Mouse (Mus musculus) heart, adult 9 months (tissue): ENCODE data around the gene Rnase13.

Source experiments
- DNase-seq, 2 experiments: peaks; one replicate each; pipeline ENCODE4 v3.0.0; 2022; ENCODE audit warnings: low spot score in 2 of 2

The Rnase13 gene

DNA sequence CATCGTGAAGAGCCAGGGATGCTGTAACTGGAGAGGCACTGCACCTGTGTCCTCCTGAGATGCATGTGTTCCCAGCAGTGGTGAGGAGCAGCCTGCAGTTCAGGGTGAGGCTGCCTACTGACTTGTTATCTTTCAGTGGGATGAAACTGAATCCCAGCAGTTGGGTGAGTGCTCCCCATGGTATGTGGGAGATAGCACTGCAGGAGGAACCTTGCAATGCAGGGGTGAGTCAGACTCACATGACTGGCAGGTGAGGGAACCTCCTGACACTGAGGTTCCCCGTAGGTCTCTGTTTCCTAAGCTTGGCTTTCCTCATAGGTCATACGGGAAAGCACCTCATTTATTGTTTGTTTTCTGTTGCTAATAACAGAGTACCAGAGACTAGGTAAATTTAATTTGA, 45.1 kb downstream of the Rnase13 start:
- no peak for DNase-seq

DNA sequence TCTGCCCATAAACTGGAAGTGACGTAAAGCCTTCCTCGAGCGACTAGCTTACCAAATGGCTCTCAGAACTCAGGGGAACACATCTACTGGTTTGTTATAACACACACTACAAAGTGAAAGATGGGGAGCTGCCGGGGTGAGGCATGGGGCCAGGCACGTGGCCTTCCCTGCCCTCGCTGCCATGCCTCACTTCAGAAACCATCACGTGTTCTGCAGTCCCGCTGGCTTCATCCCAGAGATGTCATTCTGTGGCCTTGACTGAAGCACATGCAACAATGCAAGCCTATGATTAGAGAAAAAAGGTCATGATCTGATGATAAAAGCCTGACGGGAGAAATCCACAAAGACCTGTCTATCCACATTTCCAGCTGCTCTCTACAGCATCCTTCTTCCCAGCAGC, 50.8 kb downstream of the Rnase13 start:
- DNase-seq: no peak
